Mouse (Mus musculus) CH12.LX (cell line): ENCODE measurements around the gene Taf1c. TPM values are rescaled to one million over a fixed set of nuclear protein-coding genes. Genes with fewer than 3 reads are reported as not detected.

Experiments used
- DNase-seq: peaks from one replicate; pipeline ENCODE4 v3.0.0-alpha.2; 2013; ENCODE audit errors: extremely low read depth
- H3K27ac ChIP-seq: 2 replicates; pipeline ENCODE4 v1.5.1; 2012; ENCODE audit warnings: low read depth, mild to moderate bottlenecking, control low read depth, moderate library complexity; ENCODE audit not compliant: insufficient read depth
- H3K27me3 ChIP-seq: replicated peaks from 2 replicates; pipeline ENCODE3; 2012; ENCODE audit warnings: inconsistent platforms
- H3K36me3 ChIP-seq, 2 experiments: replicated peaks in 1 of 2; 2 replicates each; pipeline versions ENCODE3 to v1.6.1; 2012; ENCODE audit warnings: inconsistent platforms in 1 of 2, low read length in 1 of 2, mild to moderate bottlenecking in 1 of 2, mixed read lengths in 1 of 2, moderate library complexity in 1 of 2; ENCODE audit not compliant: control insufficient read depth in 1 of 2, insufficient read depth in 1 of 2
- H3K4me1 ChIP-seq, 2 experiments: 2 replicates each; pipeline ENCODE4 v1.6.1; 2012; ENCODE audit warnings: inconsistent platforms in 1 of 2, moderate library complexity in 1 of 2; ENCODE audit not compliant: insufficient read depth in 2 of 2, control insufficient read depth in 1 of 2
- H3K4me2 ChIP-seq: 2 replicates; pipeline ENCODE4 v1.6.1; 2012; ENCODE audit warnings: low read depth, mild to moderate bottlenecking, control low read depth; ENCODE audit not compliant: poor library complexity, insufficient read depth, severe bottlenecking
- H3K4me3 ChIP-seq, 3 experiments: fragments of 150-350 bp in 1 of 3; sonication (generic) in 1 of 3; replicated peaks in 1 of 3; 2 replicates each; pipeline versions ENCODE3 to v1.5.1; 2011 to 2012; ENCODE audit warnings: low read depth in 2 of 3, low read length in 2 of 3, mild to moderate bottlenecking in 2 of 3, moderate library complexity in 2 of 3, control low read depth in 1 of 3, improper control_type of control experiment in 1 of 3, inconsistent platforms in 1 of 3, mixed read lengths in 1 of 3; ENCODE audit not compliant: poor library complexity in 1 of 3
- H3K79me2 ChIP-seq: replicated peaks from 2 replicates; pipeline ENCODE4 v1.6.1; 2012; ENCODE audit warnings: mild to moderate bottlenecking, moderate library complexity; ENCODE audit not compliant: control insufficient read depth, poor library complexity, insufficient read depth, severe bottlenecking; ENCODE audit errors: extremely low read depth
- H3K9ac ChIP-seq: 2 replicates; pipeline ENCODE4 v1.6.1; 2012; ENCODE audit warnings: low read depth, mild to moderate bottlenecking, control low read depth, moderate library complexity; ENCODE audit not compliant: insufficient read depth
- H3K9me3 ChIP-seq: replicated peaks from 2 replicates; pipeline ENCODE3; 2012; ENCODE audit warnings: low read length, inconsistent platforms, mixed read lengths
- BHLHE40 ChIP-seq: IDR thresholded peaks from 2 replicates; pipeline ENCODE4 v1.6.1; 2011; ENCODE audit warnings: mild to moderate bottlenecking, low read depth, low read length, improper control_type of control experiment
- CHD1 ChIP-seq: IDR thresholded peaks from 2 replicates; pipeline ENCODE4 v1.6.1; 2012; ENCODE audit warnings: low read depth, low read length, improper control_type of control experiment, inconsistent platforms
- CHD2 ChIP-seq: IDR thresholded peaks from 2 replicates; pipeline ENCODE4 v1.6.1; 2011; ENCODE audit warnings: low read length, improper control_type of control experiment
- CTCF ChIP-seq, 2 experiments: IDR thresholded peaks in 1 of 2; conservative IDR thresholded peaks in 1 of 2; 2 replicates each; pipeline ENCODE4 v1.5.1; 2011 to 2012; ENCODE audit warnings: low read depth in 2 of 2, low read length in 2 of 2, improper control_type of control experiment in 1 of 2, inconsistent platforms in 1 of 2, mild to moderate bottlenecking in 1 of 2, moderate library complexity in 1 of 2
- E2F4 ChIP-seq: IDR thresholded peaks from 2 replicates; pipeline ENCODE4 v1.6.1; 2011; ENCODE audit warnings: low read depth, low read length, improper control_type of control experiment; ENCODE audit not compliant: insufficient replicate concordance
- ELF1 ChIP-seq: IDR thresholded peaks from 2 replicates; pipeline ENCODE4 v1.6.1; 2014; ENCODE audit warnings: low read depth, mild to moderate bottlenecking, inconsistent platforms, low read length, improper control_type of control experiment
- HCFC1 ChIP-seq: IDR thresholded peaks from 2 replicates; pipeline ENCODE4 v1.6.1; 2012; ENCODE audit warnings: low read depth, mild to moderate bottlenecking, inconsistent platforms, low read length, improper control_type of control experiment
- JUN ChIP-seq: IDR thresholded peaks from 2 replicates; pipeline ENCODE4 v1.6.1; 2011; ENCODE audit warnings: low read depth, mild to moderate bottlenecking, low read length, improper control_type of control experiment, moderate library complexity; ENCODE audit not compliant: insufficient read depth
- JUND ChIP-seq: conservative IDR thresholded peaks from 2 replicates; pipeline ENCODE4 v1.6.1; 2011; ENCODE audit warnings: low read depth, low read length, improper control_type of control experiment
- KAT2A ChIP-seq: IDR thresholded peaks from 2 replicates; pipeline ENCODE4 v1.6.1; 2012; ENCODE audit warnings: low read length, improper control_type of control experiment, inconsistent platforms; ENCODE audit not compliant: insufficient replicate concordance
- MEF2A ChIP-seq: IDR thresholded peaks from 2 replicates; pipeline ENCODE4 v1.6.1; 2014; ENCODE audit warnings: low read depth, mild to moderate bottlenecking, inconsistent platforms, low read length, improper control_type of control experiment, borderline replicate concordance
- NELFE ChIP-seq: IDR thresholded peaks from 2 replicates; pipeline ENCODE4 v1.6.1; 2011; ENCODE audit warnings: low read depth, low read length, improper control_type of control experiment
- NRF1 ChIP-seq: IDR thresholded peaks from 2 replicates; pipeline ENCODE4 v1.6.1; 2014; ENCODE audit warnings: low read depth, mild to moderate bottlenecking, inconsistent platforms, low read length, improper control_type of control experiment, moderate library complexity
- PAX5 ChIP-seq: IDR thresholded peaks from 2 replicates; pipeline ENCODE4 v1.6.1; 2012; ENCODE audit warnings: low read length, inconsistent platforms, mixed read lengths
- TBP ChIP-seq: conservative IDR thresholded peaks from 2 replicates; pipeline ENCODE4 v1.6.1; 2011; ENCODE audit warnings: low read depth, low read length, improper control_type of control experiment
- ZC3H11A ChIP-seq: IDR thresholded peaks from 2 replicates; pipeline ENCODE4 v1.6.1; 2012; ENCODE audit warnings: low read depth, mild to moderate bottlenecking, inconsistent platforms, low read length, improper control_type of control experiment
- ZKSCAN1 ChIP-seq: IDR thresholded peaks from 2 replicates; pipeline ENCODE4 v1.6.1; 2012; ENCODE audit warnings: low read depth, inconsistent platforms, low read length, improper control_type of control experiment, borderline replicate concordance
- ZMIZ1 ChIP-seq: IDR thresholded peaks from 2 replicates; pipeline ENCODE4 v1.6.1; 2012; ENCODE audit warnings: low read depth, mild to moderate bottlenecking, inconsistent platforms, low read length, improper control_type of control experiment
- ZNF384 ChIP-seq: IDR thresholded peaks from 2 replicates; pipeline ENCODE4 v1.6.1; 2012; ENCODE audit warnings: low read depth, low read length, improper control_type of control experiment, inconsistent platforms
- dilution Hi-C: fragments of 300-500 bp; cut with MboI; formaldehyde crosslinking; loops from 2 replicates; pipeline ENCODE4 v1.14.3; 2020; ENCODE audit warnings: low sequenced_read_pairs; ENCODE audit not compliant: extremely low pct_unique_long_range_greater_than_20kb, extremely low pct_ligation_motif_present
- in situ Hi-C: fragments of 300-500 bp; cut with MboI; formaldehyde crosslinking; loops from 3 replicates; pipeline ENCODE4 v1.14.3; 2019; ENCODE audit warnings: low sequenced_read_pairs, low pct_ligation_motif_present, low pct_unique_long_range_greater_than_20kb, mixed read lengths
- polyA plus RNA-seq: library from polyadenylated mRNA; unstranded; fragments of >175 nt; gene quantifications from 2 replicates; pipeline ENCODE4 v1.2.1, GENCODE M21; 2012; ENCODE audit warnings: low read depth; ENCODE audit not compliant: insufficient read length
- total RNA-seq, 2 experiments: library from RNA; depleted of rRNA; stranded (reverse); fragments of 300-350 nt in 1 of 2; fragments of >200 nt in 1 of 2; gene quantifications; 2 replicates each; pipeline ENCODE4 v1.2.3; 2012 to 2014

Gene Taf1c
- total and polyA plus RNA-seq, 3 experiments: 11.0 to 14.9 (median 12.1) TPM

GRCm38 (mm10) chr8:119627199-119627598 lies 22.2 kb upstream of the Taf1c start:
- H3K27me3 ChIP-seq: peaks cover 77% of the 10 kb centered on the region
- TF ChIP-seq ELF1 (no peak), CHD1 (no peak), ZKSCAN1 (no peak)
- TF ChIP-seq, all 38 proteins: peak for 0
- Histone ChIP-seq H3K36me3 (no peaks in the 10 kb centered on the region), H3K9me3 (no peaks in the 10 kb centered on the region), H3K4me2 (no peak overlapping the region), H3K4me1 (peaks cover 2 to 5% of the 10 kb centered on the region in 2 experiments; a peak in 1 of 4 replicates), H3K79me2 (no peaks in the 10 kb centered on the region), H3K27ac (no peak overlapping the region), H3K9ac (no peak overlapping the region), H3K4me3 (no peak overlapping the region)
- in situ Hi-C loops: no loop called here
- dilution Hi-C loops: no loop called here
- DNase-seq: no peak

GRCm38 (mm10) chr8:119625788-119626187 lies 20.8 kb upstream of the Taf1c start:
- in situ Hi-C loops (no loop called here), dilution Hi-C loops (no loop called here)
- DNase-seq: no peak
- no peak overlapping the region for H3K9ac ChIP-seq
- no peak overlapping the region for H3K4me3 ChIP-seq
- no peaks in the 10 kb centered on the region for H3K79me2 ChIP-seq
- H3K4me1 ChIP-seq: peaks cover 2% of the 10 kb centered on the region in 2 experiments; a peak in 1 of 4 replicates
- no peaks in the 10 kb centered on the region for H3K9me3 ChIP-seq
- H3K27me3 ChIP-seq: peaks cover 75% of the 10 kb centered on the region
- H3K4me2 ChIP-seq: no peak overlapping the region
- H3K36me3 ChIP-seq: no peaks in the 10 kb centered on the region
- no peak overlapping the region for H3K27ac ChIP-seq
- no peak for TF ChIP-seq KAT2A
- TF ChIP-seq NELFE: no peak

- Histone ChIP-seq H3K9me3 (no peaks in the 10 kb centered on the region), H3K27me3 (peaks cover 76% of the 10 kb centered on the region), H3K4me3 (no peak overlapping the region), H3K36me3 (no peaks in the 10 kb centered on the region), H3K4me2 (no peak overlapping the region), H3K4me1 (0 out of 4 replicates have a peak, but pooled peaks cover 0 to 2% of the 10 kb centered on the region in 2 experiments), H3K9ac (no peak overlapping the region), H3K79me2 (no peaks in the 10 kb centered on the region), H3K27ac (no peak overlapping the region)
- no peak for TF ChIP-seq CHD1
- TF ChIP-seq HCFC1: no peak
- TF ChIP-seq ELF1: no peak
- TF ChIP-seq ZNF384: no peak
- in situ Hi-C loops: no loop called here
- dilution Hi-C loops: no loop called here
- DNase-seq: no peak
These were observed 19.9 kb upstream of the Taf1c start for GRCm38 (mm10) chr8:119624916-119625315.

DNA sequence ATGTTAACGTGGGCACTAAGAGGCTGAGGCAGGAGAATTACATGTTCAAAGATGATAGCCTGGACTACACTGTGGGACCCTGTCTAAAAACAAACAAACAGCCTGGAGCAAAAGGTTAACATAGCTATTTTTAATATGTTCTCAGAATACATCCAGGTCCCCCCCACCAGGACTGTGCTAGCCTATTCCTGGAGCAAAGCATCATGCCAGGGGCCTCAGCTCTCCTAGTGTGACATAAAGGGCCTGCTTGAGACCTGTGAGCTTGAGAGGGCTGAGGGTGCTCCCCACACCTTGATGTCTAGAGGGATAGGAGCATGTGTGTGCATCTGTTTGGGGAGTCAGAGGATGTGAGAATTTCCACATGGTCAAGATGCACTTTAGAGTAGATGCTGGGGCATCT lies 18.7 kb upstream of the Taf1c start:
- Histone ChIP-seq H3K4me3 (no peak overlapping the region), H3K79me2 (no peaks in the 10 kb centered on the region), H3K4me1 (peaks cover 2 to 5% of the 10 kb centered on the region in 2 experiments; a peak in 2 of 4 replicates), H3K9me3 (no peaks in the 10 kb centered on the region), H3K27ac (no peak overlapping the region), H3K9ac (no peak overlapping the region), H3K36me3 (no peaks in the 10 kb centered on the region), H3K4me2 (no peak overlapping the region), H3K27me3 (peaks cover 75% of the 10 kb centered on the region)
- dilution Hi-C loops (no loop called here), in situ Hi-C loops (no loop called here)
- no peak for DNase-seq
- TF ChIP-seq BHLHE40: no peak
- no peak for TF ChIP-seq ZNF384
- no peak for TF ChIP-seq ZC3H11A
- TF ChIP-seq TBP: no peak
- no peak for TF ChIP-seq CTCF (conservative IDR thresholded peaks at IDR 0.05 in 1 of 2, IDR thresholded peaks at IDR 0.05 in 1 of 2; ENCODE audit: low read depth in 2 of 2, low read length in 2 of 2)
- TF ChIP-seq HCFC1: no peak
- no peak for TF ChIP-seq JUND
- TF ChIP-seq ZMIZ1: no peak
- no peak for TF ChIP-seq E2F4
- no peak for TF ChIP-seq PAX5
- TF ChIP-seq ELF1: no peak
- no peak for TF ChIP-seq CHD1
- TF ChIP-seq MEF2A: no peak
- TF ChIP-seq NRF1: no peak
- TF ChIP-seq CHD2: no peak
- TF ChIP-seq JUN: no peak
